Mouse (Mus musculus): Measurements from ENCODE around the gene Slc40a1. TPM values are rescaled to one million over a fixed set of nuclear protein-coding genes. Genes with fewer than 3 reads are reported as not detected.
A peak's percentile ranks its signal among the peaks of the same experiment; 100 is the strongest.

Slc40a1 gene
- polyA plus RNA-seq, 1 experiment, result 41.1 TPM

GRCm38 (mm10) chr1:45881228-45881832 lies 45.0 kb downstream of the Slc40a1 start:
- peaks cover 1% of the 10 kb centered on the region; the same call in 1 of the 2 replicates for H3K4me1 ChIP-seq (ENCODE audit: control insufficient read depth, insufficient read depth, low read length)
- H3K4me3 ChIP-seq (replicated peaks; ENCODE audit: control insufficient read depth, low read depth, low read length), result no peak overlapping the region
- TF ChIP-seq POLR2A (IDR thresholded peaks at IDR 0.05; ENCODE audit: borderline replicate concordance, control insufficient read depth, low read depth, low read length) (no peak), CTCF (IDR thresholded peaks at IDR 0.05; ENCODE audit: control insufficient read depth, insufficient read depth, low read length) (no peak)
- no peak overlapping the region for H3K27ac ChIP-seq (ENCODE audit: control insufficient read depth, insufficient read depth, low read depth, low read length, poor library complexity)
- WGBS, result 13% methylated on average over 3 of the region's 3 CpGs

GRCm38 (mm10) chr1:45877463-45877862 lies 48.9 kb downstream of the Slc40a1 start:
- Histone ChIP-seq H3K4me3 (replicated peaks; ENCODE audit: control insufficient read depth, low read depth, low read length) (no peak overlapping the region), H3K27ac (ENCODE audit: control insufficient read depth, insufficient read depth, low read depth, low read length, poor library complexity) (no peak overlapping the region), H3K4me1 (ENCODE audit: control insufficient read depth, insufficient read depth, low read length) (peaks cover 1% of the 10 kb centered on the region; the same call in 1 of the 2 replicates)
- TF ChIP-seq CTCF (IDR thresholded peaks at IDR 0.05; ENCODE audit: control insufficient read depth, insufficient read depth, low read length), result no peak
- TF ChIP-seq POLR2A (IDR thresholded peaks at IDR 0.05; ENCODE audit: borderline replicate concordance, control insufficient read depth, low read depth, low read length), result no peak
- WGBS, result 80% methylated on average over 3 of the region's 3 CpGs

GRCm38 (mm10) chr1:45876450-45877198 lies 49.7 kb downstream of the Slc40a1 start:
- H3K4me3 ChIP-seq (replicated peaks; ENCODE audit: control insufficient read depth, low read depth, low read length), result no peak overlapping the region
- H3K4me1 ChIP-seq (ENCODE audit: control insufficient read depth, insufficient read depth, low read length), result no peaks in the 10 kb centered on the region; the same call in 1 of the 2 replicates
- H3K27ac ChIP-seq (ENCODE audit: control insufficient read depth, insufficient read depth, low read depth, low read length, poor library complexity), result no peak overlapping the region
- 88% methylated on average over 6 of the region's 6 CpGs for WGBS
- no peak for TF ChIP-seq POLR2A (IDR thresholded peaks at IDR 0.05; ENCODE audit: borderline replicate concordance, control insufficient read depth, low read depth, low read length)
- TF ChIP-seq CTCF (IDR thresholded peaks at IDR 0.05; ENCODE audit: control insufficient read depth, insufficient read depth, low read length), result no peak

- Histone ChIP-seq H3K27ac (ENCODE audit: control insufficient read depth, insufficient read depth, low read depth, low read length, poor library complexity) (no peak overlapping the region), H3K4me3 (replicated peaks; ENCODE audit: control insufficient read depth, low read depth, low read length) (no peak overlapping the region), H3K4me1 (ENCODE audit: control insufficient read depth, insufficient read depth, low read length) (no peaks in the 10 kb centered on the region; the same call in 1 of the 2 replicates)
- WGBS, result 69% methylated on average over 2 of the region's 2 CpGs
- no peak for TF ChIP-seq CTCF (IDR thresholded peaks at IDR 0.05; ENCODE audit: control insufficient read depth, insufficient read depth, low read length)
- no peak for TF ChIP-seq POLR2A (IDR thresholded peaks at IDR 0.05; ENCODE audit: borderline replicate concordance, control insufficient read depth, low read depth, low read length)
Observed at GRCm38 (mm10) chr1:45875640-45876039, 50.7 kb downstream of the Slc40a1 start.

GRCm38 (mm10) chr1:45873250-45873649 lies 53.1 kb downstream of the Slc40a1 start:
- peaks cover 1% of the 10 kb centered on the region; the same call in 1 of the 2 replicates for H3K4me1 ChIP-seq (ENCODE audit: control insufficient read depth, insufficient read depth, low read length)
- H3K4me3 ChIP-seq (replicated peaks; ENCODE audit: control insufficient read depth, low read depth, low read length), result no peak overlapping the region
- 14% methylated on average over 2 of the region's 2 CpGs for WGBS
- no peak for TF ChIP-seq POLR2A (IDR thresholded peaks at IDR 0.05; ENCODE audit: borderline replicate concordance, control insufficient read depth, low read depth, low read length)
- TF ChIP-seq CTCF (IDR thresholded peaks at IDR 0.05; ENCODE audit: control insufficient read depth, insufficient read depth, low read length), result no peak
- no peak overlapping the region for H3K27ac ChIP-seq (ENCODE audit: control insufficient read depth, insufficient read depth, low read depth, low read length, poor library complexity)

GRCm38 (mm10) chr1:45868479-45869137 lies 57.7 kb downstream of the Slc40a1 start:
- Histone ChIP-seq H3K4me3 (replicated peaks; ENCODE audit: control insufficient read depth, low read depth, low read length) (no peak overlapping the region), H3K4me1 (ENCODE audit: control insufficient read depth, insufficient read depth, low read length) (peaks cover 1% of the 10 kb centered on the region; the same call in 1 of the 2 replicates), H3K27ac (ENCODE audit: control insufficient read depth, insufficient read depth, low read depth, low read length, poor library complexity) (peak overlapping the region; percentile 76; the same call in 1 of the 2 replicates)
- TF ChIP-seq POLR2A (IDR thresholded peaks at IDR 0.05; ENCODE audit: borderline replicate concordance, control insufficient read depth, low read depth, low read length), result no peak
- TF ChIP-seq CTCF (IDR thresholded peaks at IDR 0.05; ENCODE audit: control insufficient read depth, insufficient read depth, low read length), result no peak
- 27% methylated on average over 3 of the region's 3 CpGs for WGBS

GRCm38 (mm10) chr1:45868050-45868449 lies 58.3 kb downstream of the Slc40a1 start:
- 81% methylated on average over 1 of the region's 1 CpGs for WGBS
- H3K27ac ChIP-seq (ENCODE audit: control insufficient read depth, insufficient read depth, low read depth, low read length, poor library complexity), result no peak overlapping the region; the same call in 1 of the 2 replicates
- no peak overlapping the region for H3K4me3 ChIP-seq (replicated peaks; ENCODE audit: control insufficient read depth, low read depth, low read length)
- TF ChIP-seq CTCF (IDR thresholded peaks at IDR 0.05; ENCODE audit: control insufficient read depth, insufficient read depth, low read length) (no peak), POLR2A (IDR thresholded peaks at IDR 0.05; ENCODE audit: borderline replicate concordance, control insufficient read depth, low read depth, low read length) (no peak)
- H3K4me1 ChIP-seq (ENCODE audit: control insufficient read depth, insufficient read depth, low read length), result peaks cover 1% of the 10 kb centered on the region; the same call in 1 of the 2 replicates

Data from bone marrow, adult 2 months (tissue).